ENCODE assay signal across 8 mouse cellular contexts in genomic region chr11:70668335-70668770, GRCm38 (mm10). TPM values are rescaled to one million over a fixed set of nuclear protein-coding genes. Genes with fewer than 3 reads are reported as not detected.
DNase-seq lines count a peak whose midpoint lies in the region; ATAC-seq lines count a peak whose summit lies in the region.

No protein-coding gene starts in this region.

- 2% methylated on average over 15 of the region's 15 CpGs for WGBS in forebrain, embryonic 10.5 days
- WGBS in intestine, embryonic 16.5 days: under 1% methylated on average over 15 of the region's 15 CpGs
- under 1% methylated on average over 15 of the region's 15 CpGs for WGBS in midbrain, embryonic 15.5 days

- peak overlapping the region; percentile 77 for H3K4me2 ChIP-seq in intestine, embryonic 16.5 days (ENCODE audit: low read depth, low read length)
- peak overlapping the region; percentile 90 for H3K4me2 ChIP-seq in midbrain, embryonic 15.5 days

- H3K9ac ChIP-seq in intestine, embryonic 16.5 days (ENCODE audit: low read depth, low read length): peak overlapping the region; percentile 67
- H3K9ac ChIP-seq in midbrain, embryonic 15.5 days: peak overlapping the region; percentile 62

- peak; percentile 9 for ATAC-seq in activated CD4-positive, CD25-positive, alpha-beta regulatory T cell, adult 4 months
- ATAC-seq in intestine, embryonic 16.5 days: peak; percentile 68
- peak; percentile 47 for ATAC-seq in midbrain, embryonic 15.5 days (replicated peaks)

- H3K36me3 ChIP-seq in forebrain, embryonic 10.5 days (replicated peaks): peaks cover 61% of the 10 kb centered on the region
- peaks cover 10% of the 10 kb centered on the region for H3K36me3 ChIP-seq in intestine, embryonic 16.5 days (ENCODE audit: control insufficient read depth, insufficient read depth, low read length)
- peaks cover 17% of the 10 kb centered on the region for H3K36me3 ChIP-seq in midbrain, embryonic 15.5 days (replicated peaks)

- peaks cover 45% of the 10 kb centered on the region for H3K4me1 ChIP-seq in forebrain, embryonic 10.5 days
- peaks cover 13% of the 10 kb centered on the region for H3K4me1 ChIP-seq in intestine, embryonic 16.5 days (ENCODE audit: control insufficient read depth, insufficient read depth, low read length)
- peaks cover 33% of the 10 kb centered on the region for H3K4me1 ChIP-seq in midbrain, embryonic 15.5 days

- H3K27ac ChIP-seq in forebrain, embryonic 10.5 days: peak overlapping the region; percentile 96
- peak overlapping the region; percentile 84 for H3K27ac ChIP-seq in intestine, embryonic 16.5 days (ENCODE audit: low read length)
- H3K27ac ChIP-seq in midbrain, embryonic 15.5 days: peak overlapping the region; percentile 99

- no peaks in the 10 kb centered on the region for H3K27me3 ChIP-seq in forebrain, embryonic 10.5 days (ENCODE audit: poor library complexity, severe bottlenecking)
- H3K27me3 ChIP-seq in intestine, embryonic 16.5 days (replicated peaks; ENCODE audit: control insufficient read depth, insufficient read depth, low read length): no peaks in the 10 kb centered on the region
- no peaks in the 10 kb centered on the region for H3K27me3 ChIP-seq in midbrain, embryonic 15.5 days (replicated peaks)

- no peaks in the 10 kb centered on the region for H3K9me3 ChIP-seq in forebrain, embryonic 10.5 days
- no peaks in the 10 kb centered on the region for H3K9me3 ChIP-seq in intestine, embryonic 16.5 days (ENCODE audit: control insufficient read depth, low read length)
- H3K9me3 ChIP-seq in midbrain, embryonic 15.5 days: no peaks in the 10 kb centered on the region

- DNase-seq in left cerebral cortex, adult 18-20 months (ENCODE audit: low spot score in 2 of 2): peak; percentile 65 to 84
- no peak for DNase-seq in left cerebral cortex, adult 9 months (ENCODE audit: low spot score in 2 of 2)
- DNase-seq in forebrain, embryonic 10.5 days (ENCODE audit: extremely low spot score, low spot score): no peak
- no peak for DNase-seq in embryo, embryonic 10 days (ENCODE audit: low spot score)
- no peak for DNase-seq in layer of hippocampus, adult 8-10 months (ENCODE audit: low spot score in 2 of 2)

- H3K4me3 ChIP-seq in forebrain, embryonic 10.5 days: peak overlapping the region; percentile 72
- H3K4me3 ChIP-seq in intestine, embryonic 16.5 days (ENCODE audit: low read length): peak overlapping the region; percentile 71
- peak overlapping the region; percentile 70 for H3K4me3 ChIP-seq in midbrain, embryonic 15.5 days

RNA-seq across cellular contexts. Expression of gene Spag7, which starts 0.9 kb away (rescaled TPM):
- total RNA-seq in left cerebral cortex, adult 18-20 months (2021): 10 to 100 TPM; 47.5 to 52.8 TPM
- 100 to 1,000 TPM; 126 to 150 TPM for polyA plus RNA-seq in activated CD4-positive, CD25-positive, alpha-beta regulatory T cell, adult 4 months (2017; shearing (Covaris generic))
- 176 and 181 TPM in 2 replicates for polyA plus RNA-seq in forebrain, embryonic 10.5 days (2016; fragmentation: Nextera tagmentation; extraction: Ambion mirVana)
- polyA plus RNA-seq in intestine, embryonic 16.5 days (2015; fragmentation: Nextera tagmentation; extraction: Ambion mirVana): 132 and 159 TPM in 2 replicates
- polyA plus RNA-seq in midbrain, embryonic 15.5 days (2015; fragmentation: Nextera tagmentation; extraction: Ambion mirVana): 171 and 173 TPM in 2 replicates
- total RNA-seq in layer of hippocampus, adult 8-10 months (2022): 10 to 100 TPM; 47.4 to 54.8 (median 51.8) TPM

RNA-seq across cellular contexts. Expression of gene Eno3, which starts 11.4 kb away (rescaled TPM):
- total RNA-seq in left cerebral cortex, adult 18-20 months (2021): 1 to 10 TPM; 7.3 to 8.8 TPM
- 10 to 100 TPM; 20.9 to 21.4 TPM for polyA plus RNA-seq in activated CD4-positive, CD25-positive, alpha-beta regulatory T cell, adult 4 months (2017; shearing (Covaris generic))
- 33.4 and 44.7 TPM in 2 replicates for polyA plus RNA-seq in forebrain, embryonic 10.5 days (2016; fragmentation: Nextera tagmentation; extraction: Ambion mirVana)
- 12.8 and 13.5 TPM in 2 replicates for polyA plus RNA-seq in intestine, embryonic 16.5 days (2015; fragmentation: Nextera tagmentation; extraction: Ambion mirVana)
- polyA plus RNA-seq in midbrain, embryonic 15.5 days (2015; fragmentation: Nextera tagmentation; extraction: Ambion mirVana): 8.0 and 8.3 TPM in 2 replicates
- 10 to 100 TPM in 3 of 4 experiments, 1 to 10 TPM in 1; 10.0 to 14.5 (median 11.2) TPM for total RNA-seq in layer of hippocampus, adult 8-10 months (2022)

RNA-seq across cellular contexts. Expression of gene Pfn1, which starts 13.9 kb away (rescaled TPM):
- 100 to 1,000 TPM; 224 to 231 TPM for total RNA-seq in left cerebral cortex, adult 18-20 months (2021)
- 1,000 to 10,000 TPM; 3,856 to 4,120 TPM for polyA plus RNA-seq in activated CD4-positive, CD25-positive, alpha-beta regulatory T cell, adult 4 months (2017; shearing (Covaris generic))
- 1,843 and 1,871 TPM in 2 replicates for polyA plus RNA-seq in forebrain, embryonic 10.5 days (2016; fragmentation: Nextera tagmentation; extraction: Ambion mirVana)
- polyA plus RNA-seq in intestine, embryonic 16.5 days (2015; fragmentation: Nextera tagmentation; extraction: Ambion mirVana): 2,307 and 2,326 TPM in 2 replicates
- 659 and 665 TPM in 2 replicates for polyA plus RNA-seq in midbrain, embryonic 15.5 days (2015; fragmentation: Nextera tagmentation; extraction: Ambion mirVana)
- total RNA-seq in layer of hippocampus, adult 8-10 months (2022): 100 to 1,000 TPM; 268 to 335 (median 298) TPM

RNA-seq across cellular contexts. Expression of gene Camta2, which starts 19.6 kb away (rescaled TPM):
- total RNA-seq in left cerebral cortex, adult 18-20 months (2021): 100 to 1,000 TPM; 217 to 224 TPM
- 10 to 100 TPM; 11.3 to 14.0 TPM for polyA plus RNA-seq in activated CD4-positive, CD25-positive, alpha-beta regulatory T cell, adult 4 months (2017; shearing (Covaris generic))
- polyA plus RNA-seq in forebrain, embryonic 10.5 days (2016; fragmentation: Nextera tagmentation; extraction: Ambion mirVana): 7.4 and 9.1 TPM in 2 replicates
- 14.2 and 14.4 TPM in 2 replicates for polyA plus RNA-seq in intestine, embryonic 16.5 days (2015; fragmentation: Nextera tagmentation; extraction: Ambion mirVana)
- 23.5 and 25.0 TPM in 2 replicates for polyA plus RNA-seq in midbrain, embryonic 15.5 days (2015; fragmentation: Nextera tagmentation; extraction: Ambion mirVana)
- total RNA-seq in layer of hippocampus, adult 8-10 months (2022): 100 to 1,000 TPM; 291 to 332 (median 307) TPM

RNA-seq across cellular contexts. Expression of gene Slc25a11, which starts 21.1 kb away (rescaled TPM):
- 100 to 1,000 TPM; 120 to 124 TPM for total RNA-seq in left cerebral cortex, adult 18-20 months (2021)
- polyA plus RNA-seq in activated CD4-positive, CD25-positive, alpha-beta regulatory T cell, adult 4 months (2017; shearing (Covaris generic)): 100 to 1,000 TPM in 1 of 2 experiments, 10 to 100 TPM in 1; 80.4 to 124 TPM
- polyA plus RNA-seq in forebrain, embryonic 10.5 days (2016; fragmentation: Nextera tagmentation; extraction: Ambion mirVana): 138 TPM in 2 replicates
- 215 and 216 TPM in 2 replicates for polyA plus RNA-seq in intestine, embryonic 16.5 days (2015; fragmentation: Nextera tagmentation; extraction: Ambion mirVana)
- polyA plus RNA-seq in midbrain, embryonic 15.5 days (2015; fragmentation: Nextera tagmentation; extraction: Ambion mirVana): 180 and 181 TPM in 2 replicates
- total RNA-seq in layer of hippocampus, adult 8-10 months (2022): 100 to 1,000 TPM; 118 to 129 (median 122) TPM

Comparison
In these comparisons a context has a peak if more than half of its experiments do, and no peak if none do; other contexts are left out.
1. DNase-seq: peak in left cerebral cortex, adult 18-20 months (2 of 2); none in left cerebral cortex, adult 9 months (0 of 2), forebrain, embryonic 10.5 days (single experiment), embryo, embryonic 10 days (single experiment) and layer of hippocampus, adult 8-10 months (0 of 2).
2. ATAC-seq: peak in every context shown above with its lines; median percentile 68 in intestine, embryonic 16.5 days; 47 in midbrain, embryonic 15.5 days; 9 in activated CD4-positive, CD25-positive, alpha-beta regulatory T cell, adult 4 months.
3. Peak in every context shown above with its lines, with median percentiles within 50 percentile points of each other: H3K27ac ChIP-seq and H3K4me3 ChIP-seq.